Mouse (Mus musculus) adrenal gland (tissue): Measurements from ENCODE around the gene Pias4.

Experiments
- intact Hi-C: fragments of 180-260 bp; cut with DNase I; formaldehyde crosslinking; loops from one replicate; pipeline ENCODE4 v1.15.1; 2025

Pias4 gene

DNA sequence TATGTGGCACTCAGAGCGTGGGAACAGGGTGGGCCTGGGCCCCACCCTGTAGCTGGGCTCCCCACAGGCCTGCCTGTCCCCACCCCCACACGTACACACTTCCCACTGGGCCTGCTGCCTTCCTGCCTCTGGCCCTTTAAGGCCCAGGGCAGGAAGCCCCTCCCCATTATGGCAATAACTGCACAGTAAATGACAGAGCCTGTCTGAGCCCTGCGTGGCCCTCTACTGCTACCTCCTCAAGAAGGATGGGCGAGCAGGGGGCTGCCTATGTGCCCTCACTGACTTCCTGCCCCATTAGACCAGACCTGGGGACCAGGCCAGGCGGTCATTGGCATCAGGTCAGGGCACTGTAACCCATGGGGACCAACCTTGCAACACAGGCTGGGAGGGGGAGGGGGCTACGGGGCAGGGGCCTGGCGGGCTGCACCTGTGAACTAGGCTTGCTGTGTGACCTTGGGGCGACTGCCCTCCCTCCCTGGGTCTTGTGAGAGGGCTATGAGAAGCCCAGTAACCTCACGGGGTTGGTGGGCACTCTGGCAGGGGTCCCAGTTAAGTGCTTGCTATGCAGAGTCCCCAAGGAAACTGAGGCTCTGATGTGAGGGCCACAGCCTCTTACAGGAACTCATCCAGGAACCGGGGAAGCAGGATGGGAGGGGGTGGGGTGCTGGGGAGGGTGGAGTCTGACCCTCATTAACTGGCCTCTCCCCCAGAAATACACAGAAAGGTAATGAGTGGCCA lies 26.8 kb downstream of the Pias4 start:
- intact Hi-C loops: no loop called here

DNA sequence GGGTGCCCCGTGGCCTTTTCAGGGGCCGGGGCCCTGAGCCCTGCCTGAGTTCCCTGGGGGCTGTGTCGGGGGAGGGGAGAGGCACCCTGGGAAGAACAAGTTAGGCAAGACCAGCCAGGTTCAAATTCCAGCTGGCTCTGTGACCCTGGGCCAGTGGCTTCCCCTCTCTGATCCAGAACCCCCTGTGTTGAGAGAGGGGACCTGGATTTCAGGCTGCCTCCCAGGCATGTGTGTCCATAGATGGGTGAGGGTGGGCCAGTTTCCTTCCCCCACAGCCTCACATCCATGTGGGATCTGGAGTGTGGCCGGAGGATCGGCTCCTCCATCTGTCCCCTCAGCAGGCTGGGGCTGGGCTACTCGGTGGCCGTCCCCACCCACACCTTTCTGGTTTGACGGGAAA lies 27.7 kb downstream of the Pias4 start:
- intact Hi-C loops: no loop called here

DNA sequence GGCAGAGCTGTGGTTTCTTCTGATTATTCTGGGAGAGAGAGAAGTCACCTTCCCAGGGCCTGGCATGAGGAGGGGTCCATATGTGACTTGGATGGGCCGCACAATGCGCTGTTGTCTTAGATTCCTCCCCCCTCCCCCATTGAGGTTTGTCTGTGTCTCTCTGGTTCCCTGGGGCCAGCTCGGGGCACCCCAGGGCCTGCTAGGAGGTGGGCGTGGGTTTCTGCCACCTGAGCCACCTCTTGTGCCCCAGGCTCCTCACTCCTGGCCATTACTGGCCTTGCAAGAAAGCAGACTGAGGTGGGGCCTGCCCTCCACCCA lies 28.2 kb downstream of the Pias4 start:
- intact Hi-C loops: loop anchor here (5.0 kb wide), 1 partner anchor 38 kb away; the partner anchor contains the start of gene Eef2

DNA sequence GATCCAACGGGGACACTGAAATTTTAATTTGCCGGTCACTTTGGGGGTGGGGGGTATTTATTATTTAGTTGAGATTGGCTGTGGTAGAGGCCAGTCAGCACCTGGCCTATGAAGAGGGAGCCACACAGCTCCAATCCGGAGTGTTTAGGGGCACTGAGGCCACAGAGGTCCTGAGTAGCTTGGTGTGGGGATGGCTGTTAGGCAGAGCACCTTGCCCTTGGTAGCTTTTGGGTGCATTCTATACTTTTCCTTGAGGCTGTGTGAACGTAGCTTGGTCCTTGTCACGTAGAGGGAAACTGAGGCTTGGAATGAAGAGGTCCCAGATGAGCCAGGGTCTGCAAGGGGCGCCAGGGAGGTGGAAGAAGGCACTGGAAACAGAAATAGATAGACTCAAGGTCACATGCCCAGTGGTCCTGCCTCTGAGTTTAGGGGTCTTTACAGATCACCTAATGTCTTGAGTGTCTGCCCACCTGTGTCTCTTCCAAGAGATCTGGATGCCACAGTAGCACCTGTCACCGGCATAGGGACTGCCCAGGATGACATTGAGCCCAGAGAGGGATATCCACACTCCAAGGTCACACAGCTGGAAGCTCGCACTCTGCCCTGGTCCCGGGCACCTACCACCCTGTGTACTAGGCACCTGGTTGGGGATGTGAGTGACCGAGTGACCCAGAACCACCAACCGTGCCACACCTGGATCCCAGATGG lies 28.7 kb downstream of the Pias4 start:
- intact Hi-C loops: loop anchor here (5.0 kb wide), 1 partner anchor 38 kb away; the partner anchor contains the start of gene Eef2

DNA sequence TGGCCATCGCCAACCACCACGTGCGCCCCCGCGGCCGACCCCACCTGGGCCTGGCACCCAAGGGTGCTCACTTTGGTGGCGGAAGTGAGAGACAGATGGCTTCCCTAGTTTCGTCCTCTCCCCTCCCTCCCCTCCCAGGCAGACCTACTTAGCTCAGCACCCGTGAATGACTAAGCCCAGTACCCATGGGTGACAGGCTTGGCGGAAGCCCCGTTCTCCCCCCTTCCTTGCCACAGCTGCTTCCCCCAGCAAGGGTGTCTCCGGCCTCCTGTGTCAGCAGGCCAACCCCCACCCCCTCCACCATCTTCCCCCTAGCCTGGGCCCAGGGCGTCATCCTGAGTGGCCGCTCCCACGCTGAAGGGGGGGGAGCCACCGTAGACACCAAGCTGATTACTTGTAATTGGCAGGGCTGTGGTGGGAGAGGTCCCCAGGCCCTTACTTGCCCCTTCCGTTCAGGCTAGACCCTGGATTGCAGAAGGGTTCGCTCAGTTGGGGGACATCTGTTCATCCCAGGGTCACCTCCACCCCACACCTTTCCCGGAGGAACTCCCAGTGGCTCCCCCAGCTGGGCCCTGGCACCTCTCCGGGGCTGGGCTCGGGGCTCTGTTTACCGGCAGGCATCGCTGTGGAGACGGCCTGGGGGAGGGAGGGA lies 29.5 kb downstream of the Pias4 start:
- intact Hi-C loops: loop anchor here (5.0 kb wide), 1 partner anchor 39 kb away; the partner anchor contains the start of gene Eef2

DNA sequence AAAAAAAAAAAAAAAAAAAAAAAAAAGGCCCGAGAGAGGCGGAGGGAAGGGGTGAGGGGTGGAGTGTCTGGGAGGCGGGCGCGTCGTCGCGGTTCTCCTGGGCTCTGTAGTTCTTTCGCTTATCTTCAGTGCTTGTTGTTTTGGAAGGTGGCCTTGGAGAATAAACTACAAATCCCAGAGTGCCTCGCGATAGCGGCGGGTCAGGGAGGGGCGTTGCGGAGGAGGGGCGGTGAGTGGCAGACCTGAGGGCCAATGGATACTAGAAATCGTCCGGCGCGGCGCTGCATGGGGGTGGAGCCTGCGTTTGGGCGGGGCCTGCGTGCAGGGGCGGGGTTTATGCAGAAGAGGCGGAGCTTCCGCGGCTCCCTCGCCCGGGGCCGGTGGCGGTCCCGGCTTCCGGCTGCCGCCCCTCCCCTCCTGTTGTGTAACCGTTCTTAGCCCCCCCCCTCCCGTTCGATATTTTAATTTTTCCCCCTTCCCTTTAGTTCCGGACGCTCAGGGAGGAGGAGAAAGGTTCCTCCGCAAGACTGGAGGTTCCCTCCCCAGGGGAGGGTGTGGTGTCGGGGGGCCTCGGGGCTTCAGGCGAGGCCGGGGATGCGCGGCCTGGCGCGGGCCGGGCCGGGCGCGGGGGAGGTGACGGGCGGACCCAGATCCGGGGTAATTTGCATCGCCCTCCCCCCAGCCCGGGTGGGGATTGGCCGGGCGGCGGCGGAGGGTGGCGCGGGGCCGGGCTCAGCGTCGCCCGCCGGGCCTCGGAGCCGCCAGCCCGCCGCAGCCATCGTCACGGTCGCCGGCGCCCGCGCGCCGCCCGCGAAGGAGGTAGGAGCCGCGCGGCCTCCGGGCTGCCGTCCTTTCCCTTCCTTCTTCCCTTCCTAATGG lies 30.2 kb downstream of the Pias4 start:
- intact Hi-C loops: loop anchor here (5.0 kb wide), 1 partner anchor 40 kb away; the partner anchor contains the start of gene Eef2

DNA sequence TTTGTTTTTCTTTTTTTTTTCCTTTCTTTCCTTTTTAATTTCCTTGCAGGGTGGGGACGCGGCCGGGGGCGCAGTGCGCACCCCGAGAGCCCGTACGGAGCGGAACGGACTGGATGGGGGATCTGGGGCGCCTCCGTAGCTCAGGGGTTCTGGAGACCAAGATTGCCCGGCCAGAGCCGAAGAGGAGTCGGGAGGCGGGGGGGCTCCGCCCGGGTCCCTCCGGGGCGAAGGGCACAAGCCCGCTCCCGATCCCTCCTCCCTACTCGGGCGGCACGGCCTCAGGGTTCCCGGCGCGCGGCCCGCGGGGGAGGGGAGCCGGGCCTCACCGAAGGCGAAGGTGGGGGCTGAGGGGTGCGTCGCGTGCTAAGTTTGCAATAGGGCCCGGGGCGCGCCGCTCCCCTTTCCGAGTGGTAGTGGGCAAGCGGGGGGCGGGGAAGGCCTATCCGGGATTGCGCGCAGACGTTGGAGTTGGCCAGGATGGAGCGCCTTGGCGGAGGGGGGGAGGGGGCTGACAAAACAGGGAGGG lies 31.0 kb downstream of the Pias4 start:
- intact Hi-C loops: loop anchor here (5.0 kb wide), 1 partner anchor 41 kb away; the partner anchor contains the start of gene Eef2

DNA sequence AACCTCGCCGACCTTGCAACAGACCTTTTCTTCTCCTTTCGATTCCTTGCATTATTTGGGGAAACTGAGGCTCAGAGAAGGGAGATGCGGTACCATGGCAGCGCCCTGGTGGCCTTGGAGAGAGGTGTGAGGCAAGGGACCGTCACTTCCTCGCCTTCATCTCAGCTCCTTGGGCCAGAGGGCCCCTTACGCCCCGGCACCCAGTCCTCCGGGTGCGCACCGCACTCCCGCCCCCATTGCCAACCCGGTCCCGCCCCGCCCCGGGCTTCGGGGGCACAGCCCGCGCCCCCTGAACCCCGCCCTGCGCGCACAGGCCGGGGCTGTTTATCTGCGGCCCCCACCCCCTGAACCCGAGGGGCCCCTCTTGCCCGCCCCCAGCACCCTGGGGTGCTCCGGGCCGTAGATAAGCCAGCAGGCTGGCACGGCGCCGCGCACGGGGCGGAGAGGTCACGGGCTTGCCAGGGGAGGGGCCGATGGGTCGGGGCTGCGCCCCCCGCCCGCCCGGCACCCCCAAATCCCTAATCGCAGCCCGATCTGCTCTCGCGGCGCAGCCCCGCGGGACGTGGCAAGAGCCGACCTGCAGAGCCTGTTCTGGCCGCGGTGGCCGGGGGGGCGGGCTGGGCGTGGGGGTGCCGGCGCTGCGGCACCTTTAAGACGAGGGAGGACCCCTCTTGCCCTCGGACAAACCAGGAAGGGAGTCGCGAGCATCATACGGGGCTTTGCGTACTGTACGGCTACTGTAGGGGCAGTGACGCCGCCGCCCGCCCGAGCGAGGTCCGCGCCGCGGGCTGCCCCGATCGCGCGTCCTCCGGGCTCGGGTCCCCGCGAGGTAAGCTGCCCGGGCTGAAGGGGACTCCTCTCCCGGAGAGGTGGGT lies 31.7 kb downstream of the Pias4 start:
- intact Hi-C loops: loop anchor here (5.0 kb wide), 1 partner anchor 41 kb away; the partner anchor contains the start of gene Eef2

DNA sequence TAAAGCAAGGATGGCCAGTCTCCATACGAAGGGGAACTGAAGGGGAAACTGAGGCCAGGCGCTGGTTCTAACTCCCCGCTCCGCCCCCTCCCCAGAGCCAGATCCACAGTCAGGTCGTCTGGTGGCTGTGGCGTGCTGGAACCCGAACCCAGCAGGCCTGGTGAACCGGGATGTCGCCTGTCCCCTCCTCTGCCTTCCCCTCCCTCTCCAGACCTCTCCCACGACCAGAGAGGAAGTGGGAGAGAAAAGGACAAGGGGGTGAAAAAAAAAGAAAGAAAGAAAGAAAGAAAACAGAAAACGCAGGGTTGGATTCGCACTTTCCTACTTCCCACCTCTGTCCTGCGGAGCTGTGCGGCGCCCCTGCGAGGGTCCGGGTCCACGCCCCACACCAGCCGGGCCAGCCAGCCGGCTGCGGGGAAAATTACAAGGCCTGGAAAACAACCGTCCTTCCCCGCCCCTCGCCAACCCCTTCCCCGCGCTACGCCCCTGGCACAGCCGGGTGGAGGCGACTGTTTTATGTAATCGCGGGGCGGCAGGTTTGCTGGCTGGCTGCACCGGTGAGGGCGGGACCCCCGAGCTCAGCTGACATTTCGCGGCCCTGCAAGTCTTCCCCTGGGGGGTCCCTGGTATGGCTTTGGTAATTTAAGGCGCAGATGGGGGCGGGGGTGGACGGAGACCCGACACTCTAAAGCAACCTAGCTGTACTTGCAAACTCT lies 32.6 kb downstream of the Pias4 start, which contains the start of gene Zbtb7a:
Zbtb7a (plus strand) TSS at position 255 of the 716 bp plus-strand sequence.
- intact Hi-C loops: loop anchor here (5.0 kb wide), 1 partner anchor 42 kb away; the partner anchor contains the start of gene Eef2

DNA sequence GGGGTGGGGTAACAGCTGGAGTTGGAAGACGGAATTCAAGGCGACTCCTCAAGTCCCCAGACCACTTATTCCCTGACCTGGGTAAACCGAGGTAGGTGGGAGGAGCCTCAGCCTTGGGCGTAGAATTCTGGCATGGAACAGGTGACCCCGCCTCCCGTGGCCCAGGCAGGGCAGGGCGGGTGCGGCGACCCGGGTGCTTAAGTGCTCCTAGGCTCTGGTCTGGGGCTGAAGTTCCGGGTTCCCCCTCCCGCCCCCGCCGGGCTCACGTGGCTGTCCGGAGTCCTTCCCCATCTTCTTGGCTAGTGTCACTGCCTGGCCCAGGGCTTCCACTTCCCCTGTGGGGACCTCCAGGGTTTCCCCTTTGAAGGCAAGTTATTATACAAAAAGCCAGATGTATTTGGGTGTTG lies 33.5 kb downstream of the Pias4 start:
- intact Hi-C loops: no loop called here

DNA sequence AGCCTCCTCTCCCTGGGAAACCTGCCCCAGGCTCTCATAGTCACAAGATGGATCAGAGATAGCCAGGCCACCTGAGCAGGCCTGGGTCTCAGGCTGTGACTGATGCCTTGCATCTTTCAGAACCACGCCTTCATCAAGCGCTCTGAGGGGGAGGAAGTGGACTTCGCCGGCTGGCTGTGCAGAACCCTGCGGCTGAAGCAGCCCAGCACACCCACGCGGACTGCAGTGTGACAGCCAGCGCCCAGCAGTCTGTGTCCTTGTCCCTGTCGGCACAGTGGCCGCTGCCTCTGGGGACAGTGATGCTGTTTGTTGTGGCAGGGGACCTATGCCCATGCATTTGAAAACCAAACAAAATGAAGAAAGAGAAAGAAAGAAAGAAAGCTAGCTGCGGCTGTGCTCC lies 44.2 kb downstream of the Pias4 start:
- intact Hi-C loops: no loop called here

DNA sequence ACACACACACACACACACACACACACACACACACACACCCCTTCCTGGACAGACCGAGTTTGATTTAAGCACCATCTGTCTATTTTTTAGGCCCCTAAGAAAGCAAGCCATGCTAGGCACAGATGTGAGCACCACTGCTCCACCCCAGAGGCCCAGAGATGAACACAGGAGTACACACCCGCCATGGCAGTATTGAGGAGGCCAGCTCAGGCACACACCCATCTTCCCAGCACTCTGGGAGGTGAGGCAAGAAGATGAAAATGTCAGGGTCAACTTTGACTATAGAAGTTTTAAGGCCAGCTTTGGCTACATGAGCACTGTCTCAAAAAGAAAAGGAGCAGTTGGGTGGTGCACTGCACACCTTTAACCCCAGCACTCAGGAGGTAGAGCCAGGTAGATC lies 44.8 kb downstream of the Pias4 start:
- intact Hi-C loops: no loop called here

DNA sequence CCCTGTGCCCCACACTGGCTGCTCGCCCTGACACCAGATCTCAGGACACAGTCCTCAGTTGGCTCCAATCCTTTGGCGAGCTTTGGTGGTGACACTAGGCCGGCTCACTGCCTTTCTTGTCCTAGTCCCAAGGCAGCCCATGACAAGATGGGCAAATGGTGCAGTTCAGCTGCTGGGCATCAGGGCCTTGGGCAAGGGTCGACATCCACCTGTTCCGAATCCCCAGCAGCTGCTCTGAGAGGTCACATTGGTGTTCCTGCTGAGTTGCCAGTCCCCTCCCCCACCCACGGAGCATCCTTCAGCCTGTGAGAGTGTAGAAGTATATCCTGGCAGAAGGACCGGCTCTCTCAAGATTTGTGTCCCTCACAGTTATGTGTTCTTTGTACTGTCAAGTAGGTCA lies 47.1 kb downstream of the Pias4 start:
- intact Hi-C loops: no loop called here

DNA sequence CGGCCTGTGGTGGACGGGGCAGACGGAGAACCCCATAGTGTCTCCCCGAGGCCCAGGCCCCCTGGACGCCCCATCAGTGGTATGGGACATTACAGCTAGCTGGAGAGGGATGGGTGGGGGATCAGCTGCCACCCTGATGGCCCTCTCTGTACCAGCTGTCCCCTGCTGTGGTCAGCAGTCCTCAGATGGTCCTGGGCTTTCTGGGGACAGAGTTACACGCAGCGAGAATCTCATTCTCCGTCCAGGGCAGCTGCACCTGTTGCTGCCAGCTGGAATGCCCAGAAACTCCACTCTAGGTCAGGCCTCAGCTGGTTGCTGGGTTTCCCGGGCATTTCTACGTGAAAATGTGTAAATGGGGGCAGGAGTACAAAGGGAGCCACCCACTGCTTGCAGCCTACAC lies 48.1 kb downstream of the Pias4 start:
- intact Hi-C loops: no loop called here

DNA sequence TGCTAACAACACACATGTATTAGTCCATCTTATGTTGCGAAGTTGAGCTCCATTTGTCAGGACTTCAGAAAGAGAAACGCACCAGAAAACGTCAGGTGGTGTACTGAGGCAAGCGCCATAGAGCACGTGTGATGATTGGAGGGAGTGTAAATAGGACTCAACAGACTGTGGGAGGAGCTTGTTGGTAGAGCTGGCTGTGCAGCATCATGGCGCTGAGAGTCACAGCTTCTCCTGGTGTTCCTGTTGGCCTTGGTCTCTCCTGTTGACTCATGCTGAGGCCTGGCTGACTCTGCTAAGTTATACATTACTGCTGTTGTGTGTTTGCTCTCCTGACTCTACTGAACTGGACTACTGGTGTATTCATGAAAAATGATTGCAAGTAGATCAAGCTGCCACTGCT lies 54.8 kb downstream of the Pias4 start:
- intact Hi-C loops: no loop called here

DNA sequence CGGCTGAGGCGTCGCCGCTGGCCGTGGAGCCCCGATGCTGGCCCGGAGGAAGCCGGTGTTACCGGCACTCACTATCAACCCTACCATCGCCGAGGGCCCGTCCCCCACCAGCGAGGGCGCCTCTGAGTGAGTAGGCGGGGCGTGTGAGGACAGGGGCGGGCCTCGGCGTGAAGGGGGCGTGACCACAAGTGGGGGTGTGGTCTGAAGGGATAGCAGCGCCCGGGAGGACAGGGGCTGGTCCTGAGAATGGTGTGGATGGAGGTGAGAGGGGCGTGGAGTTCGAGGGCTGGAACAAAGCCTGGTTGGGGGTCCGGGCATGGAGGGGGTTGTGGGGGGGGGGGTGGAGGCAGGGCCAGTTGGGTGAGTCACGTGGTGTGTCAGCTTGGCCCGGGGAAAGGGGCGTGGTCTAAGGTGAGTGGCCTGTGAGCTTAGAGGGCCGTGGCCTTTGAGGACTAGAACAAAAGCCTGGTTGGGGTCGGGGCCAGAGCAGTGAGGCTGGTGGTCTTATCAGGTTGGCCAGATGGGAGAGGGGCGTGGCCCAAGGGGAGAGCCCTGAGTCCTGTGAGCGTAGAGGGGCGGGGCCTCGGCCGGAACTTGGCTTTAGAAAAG lies 61.5 kb downstream of the Pias4 start:
- intact Hi-C loops: no loop called here

DNA sequence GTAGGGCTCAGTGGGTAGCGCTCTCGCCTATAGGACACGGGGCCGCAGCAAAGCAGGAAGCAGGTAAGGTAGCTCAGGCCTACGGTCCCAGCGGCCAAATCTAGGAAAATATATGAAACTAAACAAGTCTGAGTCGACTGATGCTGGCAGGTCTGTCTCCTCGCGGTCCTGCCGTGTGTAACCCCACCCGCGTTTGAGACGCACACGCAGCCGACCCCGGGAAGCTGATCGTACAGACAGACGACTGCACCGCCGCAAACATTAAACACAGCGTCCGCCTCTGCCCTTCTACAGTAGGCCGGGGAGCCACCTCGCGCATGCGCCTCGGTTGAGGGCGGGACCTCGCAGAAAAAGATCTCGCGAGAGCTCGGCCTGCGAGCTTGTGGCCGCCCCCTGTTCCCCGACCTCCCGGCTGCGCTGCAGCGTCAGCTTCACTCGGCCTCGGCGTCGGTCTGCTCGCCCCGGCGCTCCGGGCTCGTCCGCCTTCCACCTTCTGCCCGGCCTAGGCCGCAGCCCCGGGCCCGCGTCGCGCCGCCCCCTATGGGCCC lies 62.1 kb downstream of the Pias4 start, which contains the start of gene Map2k2:
Map2k2 (plus strand) TSS at position 351 of the 548 bp plus-strand sequence.
- intact Hi-C loops: no loop called here
